Mouse (Mus musculus): Measurements from ENCODE around the gene Bhlhe41. TPM values are rescaled to one million over a fixed set of nuclear protein-coding genes. Genes with fewer than 3 reads are reported as not detected.

Bhlhe41 gene
- total and polyA plus RNA-seq, 2 experiments from 2014 or later = 0.95 to 9.3 TPM

DNA sequence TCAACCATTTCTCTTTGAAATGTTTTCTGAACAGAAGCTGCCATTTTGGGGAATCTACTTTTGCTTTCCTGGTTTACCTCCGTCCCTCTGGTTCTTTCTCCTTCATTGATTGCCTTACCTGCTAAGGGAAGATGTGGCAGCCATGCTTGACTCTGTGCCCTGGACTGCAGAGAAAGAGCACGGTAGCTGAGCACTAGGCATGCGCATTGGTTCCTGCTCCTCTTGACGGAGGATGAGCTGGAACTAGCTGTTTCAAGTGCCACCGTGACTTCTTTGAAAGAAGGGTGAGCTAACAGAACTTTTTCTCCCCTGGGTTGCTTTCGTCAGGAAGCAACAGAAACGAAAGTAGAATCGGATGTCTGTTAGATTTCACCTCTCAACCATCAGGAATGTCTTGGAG lies 17.7 kb downstream of the Bhlhe41 start:
- no peaks in the 10 kb centered on the region for H3K9me3 ChIP-seq (replicated peaks; ENCODE audit: control insufficient read depth, low read length)
- WGBS = 85% methylated on average over 8 of the region's 8 CpGs
- H3K4me3 ChIP-seq (ENCODE audit: low read depth, low read length) = no peak overlapping the region
- H3K27me3 ChIP-seq (ENCODE audit: control insufficient read depth, insufficient read depth, low read length) = no peaks in the 10 kb centered on the region
- no peak for ATAC-seq (ENCODE audit: insufficient read depth, low read depth)
- no peak overlapping the region for H3K9ac ChIP-seq (replicated peaks; ENCODE audit: low read depth, low read length)
- no peaks in the 10 kb centered on the region for H3K36me3 ChIP-seq (replicated peaks; ENCODE audit: control insufficient read depth, insufficient read depth, low read length)
- H3K4me1 ChIP-seq (ENCODE audit: control insufficient read depth, insufficient read depth) = peaks cover 16% of the 10 kb centered on the region; the same call in 1 of the 2 replicates
- no peak for DNase-seq (ENCODE audit: low spot score)
- TF ChIP-seq EP300 (IDR thresholded peaks at IDR 0.05; ENCODE audit: low read depth) = no peak
- no peak for TF ChIP-seq CTCF (IDR thresholded peaks at IDR 0.05; ENCODE audit: low read depth)
- H3K27ac ChIP-seq (ENCODE audit: low read depth) = no peak overlapping the region
- H3K4me2 ChIP-seq (ENCODE audit: low read depth, low read length) = no peak overlapping the region

DNA sequence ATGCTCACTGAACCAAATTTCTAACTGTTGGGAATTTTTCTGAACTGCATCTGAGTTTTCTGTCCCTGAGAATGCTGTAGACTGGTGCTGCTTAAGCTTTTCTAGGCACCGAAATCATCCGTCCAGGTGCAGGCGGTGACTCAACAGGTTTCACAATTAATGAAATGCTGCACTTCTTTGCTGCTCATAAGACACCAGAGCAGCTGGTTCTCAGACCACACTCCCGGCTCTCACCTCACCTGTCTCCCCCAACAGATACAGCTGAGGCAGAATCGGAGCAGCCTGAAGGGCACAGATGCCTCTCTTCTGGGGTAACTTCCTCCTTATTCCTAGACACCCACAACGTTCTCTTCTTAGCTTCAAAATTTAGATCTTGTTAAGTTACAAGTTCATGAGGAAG lies 18.4 kb downstream of the Bhlhe41 start:
- H3K36me3 ChIP-seq (replicated peaks; ENCODE audit: control insufficient read depth, insufficient read depth, low read length) = no peaks in the 10 kb centered on the region
- no peak overlapping the region for H3K4me2 ChIP-seq (ENCODE audit: low read depth, low read length)
- TF ChIP-seq CTCF (IDR thresholded peaks at IDR 0.05; ENCODE audit: low read depth) = no peak
- no peak for TF ChIP-seq EP300 (IDR thresholded peaks at IDR 0.05; ENCODE audit: low read depth)
- DNase-seq (ENCODE audit: low spot score) (no peak), ATAC-seq (ENCODE audit: insufficient read depth, low read depth) (no peak)
- 83% methylated on average over 6 of the region's 6 CpGs for WGBS
- H3K4me1 ChIP-seq (ENCODE audit: control insufficient read depth, insufficient read depth) = peaks cover 16% of the 10 kb centered on the region; the same call in 1 of the 2 replicates
- no peaks in the 10 kb centered on the region for H3K9me3 ChIP-seq (replicated peaks; ENCODE audit: control insufficient read depth, low read length)
- no peak overlapping the region for H3K27ac ChIP-seq (ENCODE audit: low read depth)
- no peaks in the 10 kb centered on the region for H3K27me3 ChIP-seq (ENCODE audit: control insufficient read depth, insufficient read depth, low read length)
- no peak overlapping the region for H3K9ac ChIP-seq (replicated peaks; ENCODE audit: low read depth, low read length)
- no peak overlapping the region for H3K4me3 ChIP-seq (ENCODE audit: low read depth, low read length)

DNA sequence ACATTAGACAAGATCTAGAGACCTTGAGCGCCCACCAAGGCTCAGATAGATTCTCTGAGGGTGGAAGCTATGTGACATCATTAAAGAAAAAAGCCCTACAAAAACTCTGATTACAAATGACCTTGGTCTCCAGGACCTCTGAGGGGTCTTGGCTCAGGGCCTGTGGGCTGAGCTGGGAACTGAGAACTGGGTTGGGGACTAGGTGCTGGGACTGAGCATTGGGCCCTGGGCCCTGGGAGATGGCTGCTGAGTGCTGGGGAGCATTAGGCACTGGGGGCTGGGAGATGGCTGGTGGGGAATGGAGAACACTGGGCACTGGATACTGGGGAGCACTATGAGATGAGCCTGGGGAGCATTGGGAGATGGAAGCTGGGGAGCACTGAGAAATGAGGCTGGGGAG lies 19.3 kb downstream of the Bhlhe41 start:
- Histone ChIP-seq H3K4me1 (ENCODE audit: control insufficient read depth, insufficient read depth) (peaks cover 12% of the 10 kb centered on the region; the same call in 1 of the 2 replicates), H3K4me2 (ENCODE audit: low read depth, low read length) (no peak overlapping the region), H3K27ac (ENCODE audit: low read depth) (no peak overlapping the region), H3K9me3 (replicated peaks; ENCODE audit: control insufficient read depth, low read length) (no peaks in the 10 kb centered on the region), H3K4me3 (ENCODE audit: low read depth, low read length) (no peak overlapping the region), H3K9ac (replicated peaks; ENCODE audit: low read depth, low read length) (no peak overlapping the region), H3K36me3 (replicated peaks; ENCODE audit: control insufficient read depth, insufficient read depth, low read length) (no peaks in the 10 kb centered on the region), H3K27me3 (ENCODE audit: control insufficient read depth, insufficient read depth, low read length) (no peaks in the 10 kb centered on the region)
- ATAC-seq (ENCODE audit: insufficient read depth, low read depth) (no peak), DNase-seq (ENCODE audit: low spot score) (no peak)
- 63% methylated on average over 1 of the region's 1 CpGs for WGBS
- no peak for TF ChIP-seq CTCF (IDR thresholded peaks at IDR 0.05; ENCODE audit: low read depth)
- no peak for TF ChIP-seq EP300 (IDR thresholded peaks at IDR 0.05; ENCODE audit: low read depth)

DNA sequence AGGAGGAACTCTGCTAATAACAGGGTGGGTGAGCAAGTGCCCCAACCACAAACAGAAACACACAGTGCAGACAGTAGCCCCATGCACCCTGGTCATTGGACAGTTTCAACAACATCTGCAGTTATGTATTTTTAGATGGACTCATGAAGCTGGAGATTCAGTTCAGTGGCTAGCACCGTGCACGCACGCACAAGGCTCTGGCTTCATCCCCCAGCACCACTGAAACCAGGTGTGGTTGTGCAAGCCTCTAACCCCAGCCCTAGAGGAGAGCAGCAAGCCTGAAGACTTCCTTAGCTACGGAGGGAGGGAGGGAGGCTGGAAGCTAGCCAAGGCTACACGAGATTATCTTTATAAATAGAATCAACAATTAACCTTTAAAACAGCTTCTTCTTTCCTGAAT lies 19.7 kb downstream of the Bhlhe41 start:
- 21% methylated on average over 5 of the region's 5 CpGs for WGBS
- no peak overlapping the region for H3K27ac ChIP-seq (ENCODE audit: low read depth)

DNA sequence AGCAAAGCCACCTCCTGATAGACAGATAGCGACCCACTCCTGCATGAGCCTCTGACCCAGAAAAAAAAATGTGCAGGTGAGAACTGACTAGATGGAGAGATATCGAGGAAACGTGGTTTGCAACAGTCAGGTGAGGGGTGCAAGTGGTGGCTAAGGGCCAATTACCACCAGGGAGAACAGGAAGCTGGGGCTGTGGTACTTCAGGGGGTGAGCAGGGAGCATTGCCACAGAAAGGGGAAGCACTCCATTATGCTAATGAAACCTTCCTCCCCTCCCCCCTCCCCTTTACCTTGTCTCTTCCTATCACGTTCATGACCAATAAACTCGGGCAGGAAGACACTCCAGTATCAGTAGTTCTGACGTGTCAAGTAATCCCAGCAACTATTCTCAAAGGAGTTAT lies 30.0 kb downstream of the Bhlhe41 start:
- H3K4me3 ChIP-seq (ENCODE audit: low read depth, low read length) = no peak overlapping the region
- ATAC-seq (ENCODE audit: insufficient read depth, low read depth) = no peak
- H3K4me1 ChIP-seq (ENCODE audit: control insufficient read depth, insufficient read depth) = peaks cover 7% of the 10 kb centered on the region; the same call in 1 of the 2 replicates
- H3K9me3 ChIP-seq (replicated peaks; ENCODE audit: control insufficient read depth, low read length) = no peaks in the 10 kb centered on the region
- no peaks in the 10 kb centered on the region for H3K36me3 ChIP-seq (replicated peaks; ENCODE audit: control insufficient read depth, insufficient read depth, low read length)
- no peak overlapping the region for H3K27ac ChIP-seq (ENCODE audit: low read depth)
- WGBS = 30% methylated on average over 6 of the region's 6 CpGs
- H3K9ac ChIP-seq (replicated peaks; ENCODE audit: low read depth, low read length) = no peak overlapping the region
- H3K4me2 ChIP-seq (ENCODE audit: low read depth, low read length) = no peak overlapping the region
- TF ChIP-seq CTCF (IDR thresholded peaks at IDR 0.05; ENCODE audit: low read depth) (no peak), EP300 (IDR thresholded peaks at IDR 0.05; ENCODE audit: low read depth) (no peak)
- no peak for DNase-seq (ENCODE audit: low spot score)
- H3K27me3 ChIP-seq (ENCODE audit: control insufficient read depth, insufficient read depth, low read length) = peaks cover 3% of the 10 kb centered on the region; the same call in 1 of the 2 replicates

More for the DNA sequence above, 19.7 kb downstream of the Bhlhe41 start:
- Histone ChIP-seq H3K4me2 (ENCODE audit: low read depth, low read length) (no peak overlapping the region), H3K36me3 (replicated peaks; ENCODE audit: control insufficient read depth, insufficient read depth, low read length) (no peaks in the 10 kb centered on the region), H3K9me3 (replicated peaks; ENCODE audit: control insufficient read depth, low read length) (no peaks in the 10 kb centered on the region), H3K4me3 (ENCODE audit: low read depth, low read length) (no peak overlapping the region), H3K9ac (replicated peaks; ENCODE audit: low read depth, low read length) (no peak overlapping the region), H3K27me3 (ENCODE audit: control insufficient read depth, insufficient read depth, low read length) (no peaks in the 10 kb centered on the region), H3K4me1 (ENCODE audit: control insufficient read depth, insufficient read depth) (0 out of 2 replicates have a peak, but pooled peaks cover 8% of the 10 kb centered on the region)
- ATAC-seq (ENCODE audit: insufficient read depth, low read depth) = no peak
- no peak for TF ChIP-seq CTCF (IDR thresholded peaks at IDR 0.05; ENCODE audit: low read depth)
- TF ChIP-seq EP300 (IDR thresholded peaks at IDR 0.05; ENCODE audit: low read depth) = no peak
- DNase-seq (ENCODE audit: low spot score) = no peak

DNA sequence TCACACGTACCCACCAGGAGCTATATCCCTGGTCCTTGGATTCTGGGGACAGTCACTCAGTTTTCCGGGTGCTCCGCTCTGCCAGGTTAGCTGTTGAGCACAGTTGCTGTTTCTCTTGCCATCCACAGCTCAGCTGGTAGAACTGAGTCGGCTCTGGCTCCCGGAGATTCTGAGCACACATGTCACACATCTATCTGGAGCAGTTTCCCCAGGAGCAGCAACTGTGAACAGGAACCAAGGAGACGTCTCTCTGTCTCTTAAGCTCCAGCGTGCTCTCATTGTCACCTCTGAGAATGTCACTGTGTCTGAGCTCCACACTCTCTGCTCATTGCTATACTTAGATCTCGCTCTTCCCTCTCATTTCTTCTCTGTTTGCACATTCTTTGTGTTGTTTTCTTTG lies 32.4 kb downstream of the Bhlhe41 start:
- DNase-seq (ENCODE audit: low spot score) = no peak
- no peak overlapping the region for H3K9ac ChIP-seq (replicated peaks; ENCODE audit: low read depth, low read length)
- no peak overlapping the region for H3K4me2 ChIP-seq (ENCODE audit: low read depth, low read length)
- H3K36me3 ChIP-seq (replicated peaks; ENCODE audit: control insufficient read depth, insufficient read depth, low read length) = no peaks in the 10 kb centered on the region
- 54% methylated on average over 8 of the region's 8 CpGs for WGBS
- ATAC-seq (ENCODE audit: insufficient read depth, low read depth) = no peak
- H3K9me3 ChIP-seq (replicated peaks; ENCODE audit: control insufficient read depth, low read length) = no peaks in the 10 kb centered on the region
- TF ChIP-seq CTCF (IDR thresholded peaks at IDR 0.05; ENCODE audit: low read depth) (0 out of 2 replicates have a peak, but pooled peaks have one; percentile 2), EP300 (IDR thresholded peaks at IDR 0.05; ENCODE audit: low read depth) (no peak)
- H3K4me3 ChIP-seq (ENCODE audit: low read depth, low read length) = no peak overlapping the region
- H3K4me1 ChIP-seq (ENCODE audit: control insufficient read depth, insufficient read depth) = peaks cover 7% of the 10 kb centered on the region; the same call in 1 of the 2 replicates
- no peak overlapping the region for H3K27ac ChIP-seq (ENCODE audit: low read depth)
- peaks cover 3% of the 10 kb centered on the region; the same call in 1 of the 2 replicates for H3K27me3 ChIP-seq (ENCODE audit: control insufficient read depth, insufficient read depth, low read length)
